Mouse (Mus musculus): Measurements from ENCODE around the gene Zc3h12a. TPM values are rescaled to one million over a fixed set of nuclear protein-coding genes. Genes with fewer than 3 reads are reported as not detected.

Zc3h12a gene
- polyA plus RNA-seq, 1 experiment from 2014 or later = 0.71 TPM

GRCm38 (mm10) chr4:125164861-125165260, 37.2 kb upstream of the Zc3h12a start:
- no peaks in the 10 kb centered on the region for H3K36me3 ChIP-seq (ENCODE audit: control insufficient read depth, insufficient read depth, low read length)
- H3K9ac ChIP-seq (ENCODE audit: low read depth, low read length) = no peak overlapping the region
- H3K27ac ChIP-seq (replicated peaks; ENCODE audit: low read depth, low read length) = no peak overlapping the region
- H3K9me3 ChIP-seq (ENCODE audit: control insufficient read depth, low read length) = no peaks in the 10 kb centered on the region
- no peak overlapping the region for H3K4me3 ChIP-seq (ENCODE audit: low read depth, low read length)
- no peak overlapping the region for H3K4me2 ChIP-seq (ENCODE audit: low read depth, low read length)
- ATAC-seq (ENCODE audit: low read depth) (no peak), DNase-seq (ENCODE audit: low spot score) (no peak)
- no peaks in the 10 kb centered on the region for H3K4me1 ChIP-seq (ENCODE audit: control insufficient read depth, insufficient read depth, low read length)
- H3K27me3 ChIP-seq (replicated peaks; ENCODE audit: control insufficient read depth, insufficient read depth, low read length) = no peaks in the 10 kb centered on the region
- WGBS = 84% methylated on average over 6 of the region's 6 CpGs

- H3K4me1 ChIP-seq (ENCODE audit: control insufficient read depth, insufficient read depth, low read length) = no peaks in the 10 kb centered on the region
- no peaks in the 10 kb centered on the region for H3K9me3 ChIP-seq (ENCODE audit: control insufficient read depth, low read length)
- H3K27me3 ChIP-seq (replicated peaks; ENCODE audit: control insufficient read depth, insufficient read depth, low read length) = no peaks in the 10 kb centered on the region
- no peak overlapping the region for H3K9ac ChIP-seq (ENCODE audit: low read depth, low read length)
- H3K36me3 ChIP-seq (ENCODE audit: control insufficient read depth, insufficient read depth, low read length) = no peaks in the 10 kb centered on the region
- no peak for ATAC-seq (ENCODE audit: low read depth)
- no peak for DNase-seq (ENCODE audit: low spot score)
- 54% methylated on average over 7 of the region's 7 CpGs for WGBS
- H3K4me3 ChIP-seq (ENCODE audit: low read depth, low read length) = no peak overlapping the region
- no peak overlapping the region for H3K4me2 ChIP-seq (ENCODE audit: low read depth, low read length)
- no peak overlapping the region for H3K27ac ChIP-seq (replicated peaks; ENCODE audit: low read depth, low read length)
These were observed 35.1 kb upstream of the Zc3h12a start for GRCm38 (mm10) chr4:125162701-125163100.

DNA sequence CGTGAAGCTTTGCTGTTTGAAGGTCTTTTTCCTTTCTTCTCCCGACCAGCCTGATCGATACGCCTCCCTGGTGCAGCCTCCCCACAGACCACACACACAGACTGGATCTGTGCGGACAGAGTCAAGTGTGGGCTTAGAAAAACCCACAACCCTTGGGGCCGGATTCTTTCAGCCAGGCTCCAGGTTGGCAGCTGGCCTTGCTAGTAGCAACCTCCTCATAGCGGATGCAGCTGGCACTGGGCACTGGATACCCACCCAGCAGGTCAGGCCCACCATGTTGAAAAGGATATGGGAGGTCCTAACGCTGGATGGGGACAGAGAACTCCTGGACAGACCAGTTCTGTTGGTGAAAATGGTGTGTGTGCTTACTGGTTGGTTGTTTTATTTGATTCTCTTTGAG, 33.8 kb upstream of the Zc3h12a start:
- Histone ChIP-seq H3K4me2 (ENCODE audit: low read depth, low read length) (no peak overlapping the region), H3K36me3 (ENCODE audit: control insufficient read depth, insufficient read depth, low read length) (no peaks in the 10 kb centered on the region), H3K4me1 (ENCODE audit: control insufficient read depth, insufficient read depth, low read length) (no peaks in the 10 kb centered on the region), H3K9ac (ENCODE audit: low read depth, low read length) (no peak overlapping the region), H3K9me3 (ENCODE audit: control insufficient read depth, low read length) (no peaks in the 10 kb centered on the region), H3K27me3 (replicated peaks; ENCODE audit: control insufficient read depth, insufficient read depth, low read length) (no peaks in the 10 kb centered on the region), H3K4me3 (ENCODE audit: low read depth, low read length) (no peak overlapping the region), H3K27ac (replicated peaks; ENCODE audit: low read depth, low read length) (no peak overlapping the region)
- DNase-seq (ENCODE audit: low spot score) (peak; percentile 24), ATAC-seq (ENCODE audit: low read depth) (no peak)
- WGBS = 40% methylated on average over 8 of the region's 8 CpGs

DNA sequence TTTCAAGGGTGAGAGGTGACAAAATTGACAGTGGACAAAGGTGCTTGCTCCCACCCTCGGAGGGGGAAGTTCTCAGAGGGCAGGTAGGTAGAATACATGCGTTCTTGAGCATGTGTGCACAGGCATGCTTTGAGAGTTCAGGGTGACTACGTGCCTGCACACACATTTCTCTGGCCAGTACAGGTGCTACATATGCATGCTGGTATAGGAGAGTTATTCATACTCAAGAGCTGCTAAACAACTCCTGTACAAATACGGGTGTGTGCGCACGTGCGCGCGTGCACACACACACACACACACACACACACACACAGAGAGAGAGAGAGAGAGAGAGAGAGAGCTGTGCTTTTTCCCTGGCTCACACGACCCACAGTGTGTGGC, 33.3 kb upstream of the Zc3h12a start:
- ATAC-seq (ENCODE audit: low read depth) = no peak
- WGBS = 73% methylated on average over 10 of the region's 10 CpGs
- Histone ChIP-seq H3K4me2 (ENCODE audit: low read depth, low read length) (peak overlapping the region; percentile 43; the same call in 1 of the 2 replicates), H3K9ac (ENCODE audit: low read depth, low read length) (no peak overlapping the region), H3K27me3 (replicated peaks; ENCODE audit: control insufficient read depth, insufficient read depth, low read length) (no peaks in the 10 kb centered on the region), H3K27ac (replicated peaks; ENCODE audit: low read depth, low read length) (no peak overlapping the region), H3K4me3 (ENCODE audit: low read depth, low read length) (no peak overlapping the region), H3K9me3 (ENCODE audit: control insufficient read depth, low read length) (no peaks in the 10 kb centered on the region), H3K4me1 (ENCODE audit: control insufficient read depth, insufficient read depth, low read length) (no peaks in the 10 kb centered on the region), H3K36me3 (ENCODE audit: control insufficient read depth, insufficient read depth, low read length) (no peaks in the 10 kb centered on the region)
- DNase-seq (ENCODE audit: low spot score) = no peak

- Histone ChIP-seq H3K9ac (ENCODE audit: low read depth, low read length) (peak overlapping the region; percentile 45; the same call in 1 of the 2 replicates), H3K4me2 (ENCODE audit: low read depth, low read length) (peak overlapping the region; percentile 43)
These were observed 32.8 kb upstream of the Zc3h12a start for GRCm38 (mm10) chr4:125160320-125160950.

GRCm38 (mm10) chr4:125158581-125159317, 31.1 kb upstream of the Zc3h12a start:
- Histone ChIP-seq H3K27ac (replicated peaks; ENCODE audit: low read depth, low read length) (no peak overlapping the region), H3K27me3 (replicated peaks; ENCODE audit: control insufficient read depth, insufficient read depth, low read length) (no peaks in the 10 kb centered on the region), H3K4me3 (ENCODE audit: low read depth, low read length) (no peak overlapping the region), H3K4me1 (ENCODE audit: control insufficient read depth, insufficient read depth, low read length) (no peaks in the 10 kb centered on the region), H3K4me2 (ENCODE audit: low read depth, low read length) (no peak overlapping the region), H3K9ac (ENCODE audit: low read depth, low read length) (no peak overlapping the region), H3K36me3 (ENCODE audit: control insufficient read depth, insufficient read depth, low read length) (no peaks in the 10 kb centered on the region), H3K9me3 (ENCODE audit: control insufficient read depth, low read length) (no peaks in the 10 kb centered on the region)
- ATAC-seq (ENCODE audit: low read depth) (peak; percentile 19; the same call in 1 of the 2 replicates), DNase-seq (ENCODE audit: low spot score) (peak; percentile 53)
- 56% methylated on average over 20 of the region's 20 CpGs for WGBS

More at GRCm38 (mm10) chr4:125160320-125160950, 32.8 kb upstream of the Zc3h12a start:
- H3K27ac ChIP-seq (replicated peaks; ENCODE audit: low read depth, low read length) = no peak overlapping the region
- 5% methylated on average over 19 of the region's 19 CpGs for WGBS
- no peaks in the 10 kb centered on the region for H3K9me3 ChIP-seq (ENCODE audit: control insufficient read depth, low read length)
- no peaks in the 10 kb centered on the region for H3K36me3 ChIP-seq (ENCODE audit: control insufficient read depth, insufficient read depth, low read length)
- ATAC-seq (ENCODE audit: low read depth) = peak; percentile 80
- no peak overlapping the region; the same call in 1 of the 2 replicates for H3K4me3 ChIP-seq (ENCODE audit: low read depth, low read length)
- no peaks in the 10 kb centered on the region for H3K4me1 ChIP-seq (ENCODE audit: control insufficient read depth, insufficient read depth, low read length)
- peak; percentile 80 for DNase-seq (ENCODE audit: low spot score)
- H3K27me3 ChIP-seq (replicated peaks; ENCODE audit: control insufficient read depth, insufficient read depth, low read length) = no peaks in the 10 kb centered on the region

- Histone ChIP-seq H3K4me1 (ENCODE audit: control insufficient read depth, insufficient read depth, low read length) (no peaks in the 10 kb centered on the region), H3K9ac (ENCODE audit: low read depth, low read length) (no peak overlapping the region), H3K27ac (replicated peaks; ENCODE audit: low read depth, low read length) (no peak overlapping the region), H3K4me2 (ENCODE audit: low read depth, low read length) (no peak overlapping the region), H3K4me3 (ENCODE audit: low read depth, low read length) (no peak overlapping the region), H3K27me3 (replicated peaks; ENCODE audit: control insufficient read depth, insufficient read depth, low read length) (no peaks in the 10 kb centered on the region), H3K36me3 (ENCODE audit: control insufficient read depth, insufficient read depth, low read length) (no peaks in the 10 kb centered on the region), H3K9me3 (ENCODE audit: control insufficient read depth, low read length) (no peaks in the 10 kb centered on the region)
- no peak for ATAC-seq (ENCODE audit: low read depth)
- no peak for DNase-seq (ENCODE audit: low spot score)
- 77% methylated on average over 2 of the region's 2 CpGs for WGBS
These were observed 30.4 kb upstream of the Zc3h12a start for GRCm38 (mm10) chr4:125158081-125158480.

DNA sequence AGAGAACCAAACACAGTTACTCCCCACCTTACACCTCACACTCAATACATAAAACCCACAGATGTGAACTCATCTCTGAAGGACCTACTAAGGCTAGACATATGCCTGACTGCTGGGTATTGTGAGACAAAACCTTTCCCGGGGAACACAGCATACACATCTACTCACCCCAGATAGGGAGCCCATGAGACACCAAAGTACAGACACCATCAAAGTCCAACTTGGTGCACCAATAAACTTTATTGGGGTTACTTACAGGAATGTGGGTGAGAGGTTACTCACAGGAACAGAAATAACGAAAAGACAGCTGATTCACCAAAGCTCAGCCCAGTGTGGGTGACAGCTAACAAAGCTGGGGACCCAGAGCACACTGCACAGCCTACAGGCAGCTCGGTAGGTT, 29.7 kb upstream of the Zc3h12a start:
- ATAC-seq (ENCODE audit: low read depth) = no peak
- no peak for DNase-seq (ENCODE audit: low spot score)
- Histone ChIP-seq H3K9me3 (ENCODE audit: control insufficient read depth, low read length) (no peaks in the 10 kb centered on the region), H3K4me2 (ENCODE audit: low read depth, low read length) (no peak overlapping the region), H3K9ac (ENCODE audit: low read depth, low read length) (no peak overlapping the region), H3K36me3 (ENCODE audit: control insufficient read depth, insufficient read depth, low read length) (no peaks in the 10 kb centered on the region), H3K27ac (replicated peaks; ENCODE audit: low read depth, low read length) (no peak overlapping the region), H3K4me3 (ENCODE audit: low read depth, low read length) (no peak overlapping the region), H3K4me1 (ENCODE audit: control insufficient read depth, insufficient read depth, low read length) (no peaks in the 10 kb centered on the region), H3K27me3 (replicated peaks; ENCODE audit: control insufficient read depth, insufficient read depth, low read length) (no peaks in the 10 kb centered on the region)
- 81% methylated on average over 3 of the region's 3 CpGs for WGBS

GRCm38 (mm10) chr4:125155646-125156045, 28.0 kb upstream of the Zc3h12a start:
- H3K9me3 ChIP-seq (ENCODE audit: control insufficient read depth, low read length) = no peaks in the 10 kb centered on the region
- no peak overlapping the region for H3K9ac ChIP-seq (ENCODE audit: low read depth, low read length)
- ATAC-seq (ENCODE audit: low read depth) (no peak), DNase-seq (ENCODE audit: low spot score) (no peak)
- no peak overlapping the region for H3K4me3 ChIP-seq (ENCODE audit: low read depth, low read length)
- no peaks in the 10 kb centered on the region for H3K27me3 ChIP-seq (replicated peaks; ENCODE audit: control insufficient read depth, insufficient read depth, low read length)
- H3K4me1 ChIP-seq (ENCODE audit: control insufficient read depth, insufficient read depth, low read length) = no peaks in the 10 kb centered on the region
- WGBS = 84% methylated on average over 5 of the region's 5 CpGs
- H3K4me2 ChIP-seq (ENCODE audit: low read depth, low read length) = no peak overlapping the region
- H3K27ac ChIP-seq (replicated peaks; ENCODE audit: low read depth, low read length) = no peak overlapping the region
- no peaks in the 10 kb centered on the region for H3K36me3 ChIP-seq (ENCODE audit: control insufficient read depth, insufficient read depth, low read length)

All from embryonic facial prominence, embryonic 14.5 days (tissue).